Mouse (Mus musculus): Measurements from ENCODE around the gene Islr. TPM values are rescaled to one million over a fixed set of nuclear protein-coding genes. Genes with fewer than 3 reads are reported as not detected.

The Islr gene
- polyA plus RNA-seq, 1 experiment from 2014 or later = 26.2 TPM

DNA sequence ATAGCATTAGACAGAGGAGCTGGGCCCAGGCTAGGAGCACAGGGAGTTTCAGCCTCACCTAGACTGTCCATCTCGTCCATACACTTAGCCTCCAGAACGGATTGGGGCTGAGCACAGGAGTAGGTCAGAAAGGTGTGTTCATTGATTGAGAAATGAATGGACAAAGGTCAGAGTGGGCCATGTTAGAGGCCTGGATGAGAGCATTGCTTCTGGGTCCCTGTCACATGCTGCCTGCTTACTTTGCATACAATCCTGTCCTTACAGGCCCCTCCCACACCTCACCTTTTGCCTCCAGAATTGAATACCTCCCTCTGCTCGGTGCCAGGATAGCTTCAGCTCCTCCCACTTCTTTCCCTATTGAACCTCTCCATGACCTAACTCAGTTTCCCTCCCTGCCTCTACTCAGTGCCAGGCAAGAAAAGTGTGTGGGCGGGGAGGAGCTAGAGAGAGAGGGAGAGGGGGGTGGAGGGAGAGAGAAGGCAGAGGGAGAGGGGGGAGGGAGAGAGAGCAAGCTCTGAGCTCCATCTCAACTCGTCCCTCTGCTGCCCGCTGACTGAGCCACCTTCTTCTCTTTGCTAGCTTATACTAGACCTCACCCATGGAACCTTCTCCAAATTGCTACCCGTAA, 88.0 kb downstream of the Islr start:
- ATAC-seq = no peak
- Histone ChIP-seq H3K9me3 (replicated peaks; ENCODE audit: control insufficient read depth, low read length, poor library complexity, severe bottlenecking) (no peaks in the 10 kb centered on the region), H3K4me3 (ENCODE audit: low read depth, low read length) (no peak overlapping the region), H3K4me2 (ENCODE audit: low read length) (no peak overlapping the region), H3K36me3 (ENCODE audit: control insufficient read depth, insufficient read depth, low read length) (no peaks in the 10 kb centered on the region), H3K9ac (ENCODE audit: low read depth, low read length) (no peak overlapping the region), H3K27me3 (ENCODE audit: control insufficient read depth, insufficient read depth, low read depth, low read length) (no peaks in the 10 kb centered on the region), H3K27ac (ENCODE audit: low read length) (no peak overlapping the region; the same call in 1 of the 2 replicates), H3K4me1 (ENCODE audit: control insufficient read depth, insufficient read depth, low read length) (peaks cover 43% of the 10 kb centered on the region)
- WGBS = 41% methylated on average over 7 of the region's 7 CpGs

DNA sequence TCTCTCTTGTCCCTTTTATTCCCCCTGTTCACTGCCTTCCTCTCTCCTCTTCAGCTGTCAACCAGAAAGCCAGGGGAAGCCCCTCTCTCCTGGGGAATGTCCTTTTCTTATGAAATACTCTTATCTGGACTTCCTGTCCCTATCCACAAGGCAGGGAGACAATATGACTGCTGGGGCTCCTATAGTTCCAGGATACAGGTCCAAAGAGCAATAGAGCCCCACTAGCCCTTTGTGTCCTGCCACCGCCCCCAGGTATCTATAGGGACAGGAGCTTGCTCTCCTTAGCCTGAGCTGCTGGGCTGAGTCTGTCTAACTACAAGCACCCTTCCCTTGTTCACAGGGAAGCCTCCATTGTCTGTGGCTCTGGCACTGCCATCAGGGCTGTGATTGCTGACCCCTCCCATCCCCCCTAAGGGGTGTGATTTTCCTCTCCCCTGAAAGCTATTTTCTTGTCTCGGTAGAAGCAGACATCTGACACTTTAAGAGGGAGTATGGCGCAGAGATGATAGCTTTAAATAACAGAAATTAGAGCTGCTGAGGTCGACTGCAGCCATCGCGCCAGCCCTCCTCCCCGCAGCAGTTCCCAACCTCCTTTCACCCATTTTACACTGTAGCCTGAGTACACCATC, 88.7 kb downstream of the Islr start:
- H3K9me3 ChIP-seq (replicated peaks; ENCODE audit: control insufficient read depth, low read length, poor library complexity, severe bottlenecking) = no peaks in the 10 kb centered on the region
- 32% methylated on average over 7 of the region's 7 CpGs for WGBS
- peak overlapping the region; percentile 23; the same call in 1 of the 2 replicates for H3K27ac ChIP-seq (ENCODE audit: low read length)
- H3K4me1 ChIP-seq (ENCODE audit: control insufficient read depth, insufficient read depth, low read length) = peaks cover 49% of the 10 kb centered on the region
- no peak overlapping the region for H3K4me3 ChIP-seq (ENCODE audit: low read depth, low read length)
- ATAC-seq = no peak
- no peaks in the 10 kb centered on the region for H3K27me3 ChIP-seq (ENCODE audit: control insufficient read depth, insufficient read depth, low read depth, low read length)
- H3K36me3 ChIP-seq (ENCODE audit: control insufficient read depth, insufficient read depth, low read length) = no peaks in the 10 kb centered on the region
- no peak overlapping the region for H3K9ac ChIP-seq (ENCODE audit: low read depth, low read length)
- no peak overlapping the region for H3K4me2 ChIP-seq (ENCODE audit: low read length)

DNA sequence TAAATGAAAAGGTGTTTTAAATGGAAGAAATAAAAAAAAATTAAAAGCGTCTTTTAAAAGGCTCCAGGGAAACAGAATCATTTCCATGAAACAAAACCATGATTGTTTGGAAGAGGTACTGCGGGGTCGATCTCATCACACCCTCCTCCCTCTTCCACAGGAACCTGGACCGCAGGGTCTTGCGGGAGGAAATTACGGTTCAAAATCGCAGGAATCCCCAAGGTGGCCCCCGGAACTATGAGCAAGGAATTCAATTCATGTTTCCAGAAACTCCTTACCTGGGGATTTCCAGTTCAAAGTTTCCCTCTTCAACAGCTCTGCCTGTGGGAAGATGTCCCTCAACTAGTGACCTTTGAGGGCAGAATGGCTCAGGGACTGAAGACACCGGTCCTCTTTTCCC, 90.1 kb downstream of the Islr start:
- Histone ChIP-seq H3K4me1 (ENCODE audit: control insufficient read depth, insufficient read depth, low read length) (peaks cover 49% of the 10 kb centered on the region), H3K4me2 (ENCODE audit: low read length) (no peak overlapping the region; the same call in 1 of the 2 replicates), H3K4me3 (ENCODE audit: low read depth, low read length) (no peak overlapping the region), H3K9me3 (replicated peaks; ENCODE audit: control insufficient read depth, low read length, poor library complexity, severe bottlenecking) (no peaks in the 10 kb centered on the region), H3K9ac (ENCODE audit: low read depth, low read length) (peak overlapping the region; percentile 33; the same call in 1 of the 2 replicates), H3K27ac (ENCODE audit: low read length) (peak overlapping the region; percentile 80), H3K36me3 (ENCODE audit: control insufficient read depth, insufficient read depth, low read length) (no peaks in the 10 kb centered on the region), H3K27me3 (ENCODE audit: control insufficient read depth, insufficient read depth, low read depth, low read length) (no peaks in the 10 kb centered on the region)
- ATAC-seq = no peak
- 4% methylated on average over 9 of the region's 9 CpGs for WGBS

DNA sequence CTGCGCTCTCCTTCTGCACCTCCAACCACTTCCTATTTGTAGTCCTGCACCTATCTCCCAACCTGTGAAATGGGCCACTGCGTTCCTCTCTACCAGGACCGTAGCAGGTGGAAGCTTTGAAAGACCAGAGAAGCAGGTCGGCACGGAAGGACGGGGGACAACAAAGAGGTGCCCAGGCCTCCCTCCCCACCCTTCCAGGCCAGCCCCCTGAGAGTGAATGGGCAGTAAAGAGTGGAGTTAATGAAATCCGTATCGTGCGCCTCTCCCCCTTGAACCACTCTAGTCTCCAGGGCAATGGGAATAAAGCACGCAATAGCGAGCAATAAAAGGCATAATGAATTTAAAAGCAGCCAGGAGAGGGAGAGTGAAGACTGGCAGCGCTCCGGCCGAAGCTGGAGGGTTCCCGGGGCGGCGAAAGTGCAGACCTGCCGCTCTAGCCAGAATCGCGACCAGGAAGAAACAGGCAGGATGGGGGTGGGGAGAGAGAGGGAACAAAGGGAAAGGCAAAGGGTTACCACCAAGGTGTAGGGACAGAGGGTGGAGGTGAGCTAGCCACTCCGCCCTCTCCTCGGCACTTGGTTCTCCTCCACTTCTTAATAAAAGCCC, 90.7 kb downstream of the Islr start:
- H3K9ac ChIP-seq (ENCODE audit: low read depth, low read length) = 0 out of 2 replicates have a peak overlapping the region, but pooled peaks have one; percentile 0
- H3K4me3 ChIP-seq (ENCODE audit: low read depth, low read length) = no peak overlapping the region
- peak overlapping the region; percentile 22 for H3K4me2 ChIP-seq (ENCODE audit: low read length)
- H3K36me3 ChIP-seq (ENCODE audit: control insufficient read depth, insufficient read depth, low read length) = no peaks in the 10 kb centered on the region
- H3K27me3 ChIP-seq (ENCODE audit: control insufficient read depth, insufficient read depth, low read depth, low read length) = no peaks in the 10 kb centered on the region
- peak overlapping the region; percentile 80 for H3K27ac ChIP-seq (ENCODE audit: low read length)
- WGBS = 2% methylated on average over 22 of the region's 22 CpGs
- H3K4me1 ChIP-seq (ENCODE audit: control insufficient read depth, insufficient read depth, low read length) = peaks cover 49% of the 10 kb centered on the region
- peak; percentile 9; the same call in 1 of the 2 replicates for ATAC-seq
- no peaks in the 10 kb centered on the region for H3K9me3 ChIP-seq (replicated peaks; ENCODE audit: control insufficient read depth, low read length, poor library complexity, severe bottlenecking)

DNA sequence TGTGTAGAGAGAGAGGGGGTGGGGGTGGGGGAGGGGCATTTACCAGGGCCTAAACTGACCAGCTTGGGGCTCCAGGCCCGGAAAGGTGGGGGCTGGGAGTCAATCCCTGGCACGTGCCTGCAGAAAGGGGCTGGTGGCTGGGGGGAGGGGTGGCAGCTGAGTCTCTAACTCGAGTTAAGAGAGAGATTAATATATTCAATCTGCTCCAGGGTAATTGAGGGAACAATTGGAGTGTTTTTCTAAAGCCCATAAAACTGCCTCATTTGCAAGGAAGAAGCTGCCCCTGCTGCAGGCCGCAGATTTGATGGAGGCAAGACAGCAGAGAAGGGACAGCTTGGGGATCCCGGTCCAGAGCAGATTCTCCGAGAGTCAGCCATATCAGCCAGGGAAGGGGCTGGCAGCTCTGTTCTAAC, 91.2 kb downstream of the Islr start:
- Histone ChIP-seq H3K9ac (ENCODE audit: low read depth, low read length) (0 out of 2 replicates have a peak overlapping the region, but pooled peaks have one; percentile 15), H3K27ac (ENCODE audit: low read length) (peak overlapping the region; percentile 80), H3K4me3 (ENCODE audit: low read depth, low read length) (no peak overlapping the region), H3K36me3 (ENCODE audit: control insufficient read depth, insufficient read depth, low read length) (no peaks in the 10 kb centered on the region), H3K4me1 (ENCODE audit: control insufficient read depth, insufficient read depth, low read length) (peaks cover 49% of the 10 kb centered on the region), H3K4me2 (ENCODE audit: low read length) (peak overlapping the region; percentile 22), H3K27me3 (ENCODE audit: control insufficient read depth, insufficient read depth, low read depth, low read length) (no peaks in the 10 kb centered on the region), H3K9me3 (replicated peaks; ENCODE audit: control insufficient read depth, low read length, poor library complexity, severe bottlenecking) (no peaks in the 10 kb centered on the region)
- 3% methylated on average over 6 of the region's 6 CpGs for WGBS
- ATAC-seq = peak; percentile 36; the same call in 1 of the 2 replicates

DNA sequence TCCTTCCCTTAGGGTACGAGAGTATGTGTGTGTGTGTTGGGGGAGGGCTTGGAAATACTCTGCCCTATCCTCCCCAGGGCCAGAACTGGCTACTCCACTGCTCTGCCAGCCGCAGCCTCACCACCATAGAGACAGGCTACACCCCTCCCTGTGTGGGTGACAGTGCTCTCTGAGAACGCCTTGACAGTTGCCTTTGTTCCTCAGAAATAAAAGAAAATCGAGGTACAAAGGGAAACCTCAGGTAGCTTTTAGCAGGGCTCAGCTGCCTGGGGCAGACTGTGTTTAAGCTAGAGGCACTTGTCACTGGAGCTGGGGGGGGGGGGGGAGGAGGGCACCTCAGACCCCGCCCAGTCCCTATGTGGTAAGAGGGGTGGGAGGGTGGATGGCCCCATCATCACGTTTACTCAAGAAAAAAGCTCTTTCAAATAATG, 91.8 kb downstream of the Islr start:
- Histone ChIP-seq H3K9ac (ENCODE audit: low read depth, low read length) (0 out of 2 replicates have a peak overlapping the region, but pooled peaks have one; percentile 15), H3K4me2 (ENCODE audit: low read length) (peak overlapping the region; percentile 7; the same call in 1 of the 2 replicates), H3K4me1 (ENCODE audit: control insufficient read depth, insufficient read depth, low read length) (peaks cover 49% of the 10 kb centered on the region), H3K36me3 (ENCODE audit: control insufficient read depth, insufficient read depth, low read length) (no peaks in the 10 kb centered on the region), H3K27me3 (ENCODE audit: control insufficient read depth, insufficient read depth, low read depth, low read length) (no peaks in the 10 kb centered on the region), H3K9me3 (replicated peaks; ENCODE audit: control insufficient read depth, low read length, poor library complexity, severe bottlenecking) (no peaks in the 10 kb centered on the region), H3K27ac (ENCODE audit: low read length) (peak overlapping the region; percentile 80), H3K4me3 (ENCODE audit: low read depth, low read length) (no peak overlapping the region)
- ATAC-seq = peak; percentile 78
- WGBS = 3% methylated on average over 6 of the region's 6 CpGs

DNA sequence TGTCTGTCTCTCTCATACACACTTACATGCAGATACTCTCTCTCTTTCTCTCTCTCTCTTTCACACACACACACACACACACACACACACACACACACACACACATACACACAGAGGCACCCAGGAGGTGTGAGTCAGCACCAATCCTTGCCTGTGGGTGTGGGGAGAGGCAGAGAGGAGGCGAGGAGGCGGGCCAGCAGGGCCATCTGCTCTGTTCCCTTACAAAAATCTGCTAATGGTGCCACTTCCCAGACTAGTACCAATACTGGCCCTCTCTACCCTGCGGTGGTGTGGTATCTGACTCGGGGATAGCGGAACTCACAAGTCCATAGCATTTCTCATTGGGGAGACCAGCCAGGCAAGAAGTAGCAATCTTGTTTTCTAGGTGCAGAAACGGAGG, 92.7 kb downstream of the Islr start:
- H3K9ac ChIP-seq (ENCODE audit: low read depth, low read length) = no peak overlapping the region
- H3K27ac ChIP-seq (ENCODE audit: low read length) = peak overlapping the region; percentile 80
- 35% methylated on average over 6 of the region's 6 CpGs for WGBS
- no peak for ATAC-seq
- no peaks in the 10 kb centered on the region for H3K27me3 ChIP-seq (ENCODE audit: control insufficient read depth, insufficient read depth, low read depth, low read length)
- no peak overlapping the region for H3K4me2 ChIP-seq (ENCODE audit: low read length)
- H3K4me3 ChIP-seq (ENCODE audit: low read depth, low read length) = no peak overlapping the region
- H3K4me1 ChIP-seq (ENCODE audit: control insufficient read depth, insufficient read depth, low read length) = peaks cover 49% of the 10 kb centered on the region
- H3K9me3 ChIP-seq (replicated peaks; ENCODE audit: control insufficient read depth, low read length, poor library complexity, severe bottlenecking) = no peaks in the 10 kb centered on the region
- no peaks in the 10 kb centered on the region for H3K36me3 ChIP-seq (ENCODE audit: control insufficient read depth, insufficient read depth, low read length)

DNA sequence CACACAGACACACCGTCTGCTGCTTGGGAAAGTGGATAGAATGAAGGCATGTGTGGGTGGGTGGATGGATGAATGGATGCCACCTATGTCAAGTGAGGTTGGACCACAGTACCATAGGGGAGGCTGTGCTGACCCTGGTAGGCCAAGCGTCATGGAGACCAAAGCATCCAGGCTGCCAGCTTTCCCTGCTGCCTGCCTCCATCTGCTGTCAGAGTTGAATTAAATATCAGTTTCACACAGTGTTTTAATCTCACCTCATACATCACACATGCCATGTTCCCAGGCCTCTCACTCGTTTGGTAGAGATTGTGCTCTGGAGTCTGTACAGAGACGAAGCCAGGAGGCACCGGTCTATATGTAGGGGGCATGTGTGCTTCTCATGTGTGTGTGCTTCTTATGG, 93.3 kb downstream of the Islr start:
- Histone ChIP-seq H3K27ac (ENCODE audit: low read length) (peak overlapping the region; percentile 80), H3K9me3 (replicated peaks; ENCODE audit: control insufficient read depth, low read length, poor library complexity, severe bottlenecking) (no peaks in the 10 kb centered on the region), H3K36me3 (ENCODE audit: control insufficient read depth, insufficient read depth, low read length) (no peaks in the 10 kb centered on the region), H3K4me1 (ENCODE audit: control insufficient read depth, insufficient read depth, low read length) (peaks cover 48% of the 10 kb centered on the region), H3K4me2 (ENCODE audit: low read length) (no peak overlapping the region), H3K4me3 (ENCODE audit: low read depth, low read length) (no peak overlapping the region), H3K27me3 (ENCODE audit: control insufficient read depth, insufficient read depth, low read depth, low read length) (no peaks in the 10 kb centered on the region), H3K9ac (ENCODE audit: low read depth, low read length) (peak overlapping the region; percentile 8; the same call in 1 of the 2 replicates)
- 58% methylated on average over 5 of the region's 5 CpGs for WGBS
- ATAC-seq = no peak

DNA sequence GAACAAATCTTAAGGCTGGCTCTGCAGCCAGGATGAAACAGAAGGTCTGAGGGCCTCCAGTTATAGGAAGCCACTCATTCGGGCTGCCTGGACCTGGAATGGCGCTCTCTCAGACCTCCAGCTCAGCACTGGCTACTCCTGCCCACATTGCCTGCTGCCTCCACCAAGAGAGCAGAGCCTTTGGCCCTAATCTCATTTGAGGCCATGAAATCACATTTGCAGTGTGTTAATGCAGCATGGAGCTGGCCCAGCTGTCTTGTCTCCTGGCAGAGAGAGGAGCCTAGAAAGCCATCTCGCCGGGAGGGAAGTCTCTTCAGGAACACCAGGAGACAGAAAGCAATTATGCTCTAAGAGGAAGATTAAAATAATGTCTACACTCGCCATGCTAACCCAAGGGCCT, 96.6 kb downstream of the Islr start:
- Histone ChIP-seq H3K27ac (ENCODE audit: low read length) (no peak overlapping the region), H3K36me3 (ENCODE audit: control insufficient read depth, insufficient read depth, low read length) (no peaks in the 10 kb centered on the region), H3K4me2 (ENCODE audit: low read length) (no peak overlapping the region), H3K27me3 (ENCODE audit: control insufficient read depth, insufficient read depth, low read depth, low read length) (no peaks in the 10 kb centered on the region), H3K4me3 (ENCODE audit: low read depth, low read length) (no peak overlapping the region), H3K9ac (ENCODE audit: low read depth, low read length) (no peak overlapping the region), H3K9me3 (replicated peaks; ENCODE audit: control insufficient read depth, low read length, poor library complexity, severe bottlenecking) (no peaks in the 10 kb centered on the region), H3K4me1 (ENCODE audit: control insufficient read depth, insufficient read depth, low read length) (peaks cover 20% of the 10 kb centered on the region)
- 23% methylated on average over 5 of the region's 5 CpGs for WGBS
- no peak for ATAC-seq
